Mouse (Mus musculus): ENCODE results near the gene Vti1a. TPM values are rescaled to one million over a fixed set of nuclear protein-coding genes. Genes with fewer than 3 reads are reported as not detected.

Gene Vti1a
- polyA plus RNA-seq, 1 experiment from 2014 or later, result 33.4 TPM

DNA sequence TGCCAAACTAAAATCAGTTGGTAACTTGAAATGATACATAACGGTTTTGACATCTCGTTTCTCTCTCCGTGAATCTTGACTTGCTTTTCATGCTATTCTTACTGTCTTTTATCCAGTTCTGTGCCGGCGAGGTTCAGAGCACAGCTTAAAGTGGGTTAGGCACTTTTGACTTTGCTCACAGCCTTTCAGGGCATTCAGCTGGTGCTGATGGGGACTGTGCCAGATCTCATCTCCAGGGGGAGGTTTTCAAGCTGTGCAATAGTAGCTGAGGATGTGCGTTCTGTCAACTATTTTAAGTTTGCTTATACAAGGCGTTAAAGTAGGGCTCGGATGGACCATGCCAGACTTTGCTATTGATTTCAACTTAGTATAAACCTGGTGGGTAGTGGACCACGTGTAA is 21.0 kb downstream of the Vti1a start:
- peaks cover 4% of the 10 kb centered on the region; the same call in 1 of the 2 replicates for H3K4me1 ChIP-seq (replicated peaks)
- no peak overlapping the region for H3K4me3 ChIP-seq (replicated peaks)
- no peak overlapping the region for H3K27ac ChIP-seq
- H3K4me2 ChIP-seq, result no peak overlapping the region
- WGBS, result 91% methylated on average over 9 of the region's 9 CpGs
- H3K9me3 ChIP-seq, result no peaks in the 10 kb centered on the region
- no peak for ATAC-seq (ENCODE audit: insufficient number of reproducible peaks, insufficient read depth, low FRiP score, low TSS enrichment, low read depth)
- no peaks in the 10 kb centered on the region; the same call in 1 of the 2 replicates for H3K36me3 ChIP-seq
- no peak overlapping the region for H3K9ac ChIP-seq (replicated peaks)
- no peaks in the 10 kb centered on the region for H3K27me3 ChIP-seq

DNA sequence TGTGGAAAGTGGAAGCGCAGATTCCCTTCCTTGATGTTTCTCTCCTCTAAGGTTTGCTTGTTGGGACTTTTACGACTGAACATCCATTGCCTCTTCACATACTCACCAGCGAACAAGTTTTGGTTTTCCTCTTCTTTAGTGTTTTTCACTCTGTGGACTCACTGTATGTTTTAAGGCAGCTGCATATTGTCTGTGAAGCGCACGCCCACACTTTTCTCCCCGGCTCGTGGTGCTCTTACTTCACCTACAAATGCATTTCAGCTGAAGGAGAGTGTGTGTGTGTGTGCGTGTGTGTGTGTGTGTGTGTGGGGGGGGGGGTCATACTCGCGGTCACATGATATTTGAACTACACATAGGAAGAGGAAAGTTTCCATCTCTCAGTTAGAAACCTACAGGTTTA is 21.6 kb downstream of the Vti1a start:
- H3K4me2 ChIP-seq, result no peak overlapping the region
- WGBS, result 83% methylated on average over 10 of the region's 10 CpGs
- no peak for ATAC-seq (ENCODE audit: insufficient number of reproducible peaks, insufficient read depth, low FRiP score, low TSS enrichment, low read depth)
- H3K4me3 ChIP-seq (replicated peaks), result no peak overlapping the region
- H3K36me3 ChIP-seq, result no peaks in the 10 kb centered on the region
- no peak overlapping the region for H3K27ac ChIP-seq
- H3K27me3 ChIP-seq, result no peaks in the 10 kb centered on the region
- peaks cover 4% of the 10 kb centered on the region for H3K4me1 ChIP-seq (replicated peaks)
- no peak overlapping the region for H3K9ac ChIP-seq (replicated peaks)
- H3K9me3 ChIP-seq, result no peaks in the 10 kb centered on the region

DNA sequence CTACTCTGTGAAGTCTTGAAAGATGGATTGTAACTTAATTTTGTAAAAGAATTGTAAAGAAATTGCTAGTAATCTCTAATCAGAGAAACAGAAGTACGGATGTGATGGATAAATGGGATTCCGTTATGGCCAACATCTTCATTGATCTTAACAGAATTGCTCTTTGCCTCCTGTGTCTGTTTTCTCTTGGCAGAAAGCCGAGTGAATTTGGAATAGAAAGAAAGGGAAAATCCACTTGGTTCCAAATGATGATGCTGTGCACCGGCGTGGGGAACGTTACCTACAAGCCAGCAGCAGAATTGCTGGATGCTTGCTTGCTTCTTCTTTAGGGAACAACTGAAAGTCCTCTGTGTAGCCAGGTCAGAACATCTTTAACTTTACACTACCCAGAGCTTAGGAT is 24.4 kb downstream of the Vti1a start:
- no peak for ATAC-seq (ENCODE audit: insufficient number of reproducible peaks, insufficient read depth, low FRiP score, low TSS enrichment, low read depth)

DNA sequence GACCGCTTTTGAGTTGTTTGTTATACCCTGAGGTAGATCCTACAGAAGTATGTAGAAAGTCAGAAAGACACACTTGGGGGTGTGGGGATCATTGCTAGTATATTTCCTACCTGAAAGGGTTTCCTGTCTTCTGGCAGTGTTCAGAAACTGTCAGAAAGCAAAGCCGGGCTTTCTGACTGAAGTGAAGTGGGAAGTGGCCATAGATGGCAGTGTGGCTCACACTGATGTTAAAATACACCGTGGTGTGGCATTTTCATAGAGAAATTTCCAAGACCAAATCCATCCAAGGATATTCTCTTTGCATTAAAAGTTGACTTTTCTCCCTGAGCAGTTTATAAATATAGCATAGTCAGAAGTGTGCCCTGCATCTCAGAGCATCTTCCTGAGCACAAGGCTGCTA is 25.3 kb downstream of the Vti1a start:
- H3K4me2 ChIP-seq, result no peak overlapping the region
- no peaks in the 10 kb centered on the region for H3K9me3 ChIP-seq
- H3K36me3 ChIP-seq, result no peaks in the 10 kb centered on the region
- no peak overlapping the region for H3K9ac ChIP-seq (replicated peaks)
- 79% methylated on average over 3 of the region's 3 CpGs for WGBS
- no peak for ATAC-seq (ENCODE audit: insufficient number of reproducible peaks, insufficient read depth, low FRiP score, low TSS enrichment, low read depth)
- peaks cover 4% of the 10 kb centered on the region for H3K4me1 ChIP-seq (replicated peaks)
- H3K27ac ChIP-seq, result no peak overlapping the region
- H3K27me3 ChIP-seq, result no peaks in the 10 kb centered on the region
- H3K4me3 ChIP-seq (replicated peaks), result no peak overlapping the region

More for the DNA sequence above, 24.4 kb downstream of the Vti1a start:
- Histone ChIP-seq H3K4me3 (replicated peaks) (no peak overlapping the region), H3K4me1 (replicated peaks) (peaks cover 4% of the 10 kb centered on the region), H3K27ac (no peak overlapping the region), H3K4me2 (no peak overlapping the region), H3K9me3 (no peaks in the 10 kb centered on the region), H3K36me3 (no peaks in the 10 kb centered on the region), H3K9ac (replicated peaks) (no peak overlapping the region), H3K27me3 (no peaks in the 10 kb centered on the region)
- 94% methylated on average over 6 of the region's 6 CpGs for WGBS

DNA sequence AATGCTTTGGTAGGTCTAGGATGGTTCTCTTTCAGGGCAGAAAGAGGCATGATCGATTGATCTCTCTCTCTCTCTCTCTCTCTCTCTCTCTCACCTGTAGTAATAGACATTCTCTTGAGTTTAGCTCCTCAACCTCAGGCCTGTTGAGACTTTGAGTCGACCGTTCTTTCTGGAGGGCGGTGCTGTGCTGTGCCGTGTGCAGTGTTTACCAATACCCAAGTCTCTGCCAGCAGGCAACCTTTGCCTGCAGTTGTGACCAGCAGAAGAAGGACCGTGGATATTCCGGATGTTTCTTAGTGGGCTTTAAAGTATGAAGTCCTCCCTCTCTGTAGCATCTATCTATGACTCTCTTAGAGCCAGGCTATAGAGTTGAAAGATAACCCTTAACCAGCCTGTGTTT is 26.3 kb downstream of the Vti1a start:
- Histone ChIP-seq H3K9ac (replicated peaks) (no peak overlapping the region), H3K9me3 (no peaks in the 10 kb centered on the region), H3K27me3 (no peaks in the 10 kb centered on the region), H3K27ac (no peak overlapping the region), H3K4me3 (replicated peaks) (no peak overlapping the region), H3K36me3 (no peaks in the 10 kb centered on the region), H3K4me1 (replicated peaks) (peaks cover 4% of the 10 kb centered on the region), H3K4me2 (no peak overlapping the region)
- ATAC-seq (ENCODE audit: insufficient number of reproducible peaks, insufficient read depth, low FRiP score, low TSS enrichment, low read depth), result no peak
- 92% methylated on average over 7 of the region's 7 CpGs for WGBS

DNA sequence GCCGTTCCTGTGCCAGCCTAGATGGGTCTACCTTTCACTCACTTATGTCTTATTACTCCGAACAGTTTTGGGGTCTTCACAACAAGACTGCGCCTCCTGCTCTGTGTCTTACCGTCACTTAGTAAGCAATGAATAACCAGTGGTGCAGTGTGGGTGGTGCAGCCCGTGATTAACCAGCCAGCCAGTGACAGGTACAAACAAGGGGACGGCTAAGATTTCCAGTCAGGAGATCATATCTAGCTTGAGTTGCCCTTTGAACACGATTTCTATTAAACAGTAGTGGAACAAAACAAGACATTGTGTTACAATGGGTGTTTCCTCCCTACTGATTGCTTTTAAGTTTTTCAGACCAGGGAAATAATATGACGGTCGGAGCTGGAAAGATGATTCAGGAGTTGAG is 27.2 kb downstream of the Vti1a start:
- ATAC-seq (ENCODE audit: insufficient number of reproducible peaks, insufficient read depth, low FRiP score, low TSS enrichment, low read depth), result no peak
- no peak overlapping the region for H3K4me2 ChIP-seq
- H3K27me3 ChIP-seq, result no peaks in the 10 kb centered on the region
- H3K4me3 ChIP-seq (replicated peaks), result no peak overlapping the region
- H3K4me1 ChIP-seq (replicated peaks), result peaks cover 4% of the 10 kb centered on the region
- H3K27ac ChIP-seq, result no peak overlapping the region
- no peaks in the 10 kb centered on the region for H3K9me3 ChIP-seq
- 91% methylated on average over 9 of the region's 9 CpGs for WGBS
- no peaks in the 10 kb centered on the region for H3K36me3 ChIP-seq
- no peak overlapping the region for H3K9ac ChIP-seq (replicated peaks)

DNA sequence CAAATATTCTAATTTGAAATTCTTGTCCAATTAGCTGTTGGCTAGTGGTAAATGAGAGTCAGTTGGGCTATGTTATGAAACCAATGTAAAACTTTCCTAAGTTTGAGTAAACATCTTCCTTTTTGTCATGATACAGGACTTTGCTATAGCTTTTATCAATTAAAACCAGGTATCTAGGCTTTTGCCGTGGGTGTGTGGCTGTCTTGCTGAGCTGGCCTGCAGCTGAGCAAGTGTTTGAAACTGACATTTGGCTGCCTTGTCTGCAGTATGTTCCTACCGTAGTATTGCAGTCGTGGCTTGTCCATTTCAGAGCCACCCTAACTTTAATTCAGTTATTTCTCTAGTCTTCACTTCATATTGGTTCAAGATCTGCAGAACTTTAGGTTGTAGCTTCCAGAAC is 32.1 kb downstream of the Vti1a start:
- H3K27ac ChIP-seq, result no peak overlapping the region
- no peaks in the 10 kb centered on the region for H3K9me3 ChIP-seq
- H3K4me1 ChIP-seq (replicated peaks), result peaks cover 6% of the 10 kb centered on the region
- no peaks in the 10 kb centered on the region for H3K27me3 ChIP-seq
- no peak overlapping the region for H3K4me2 ChIP-seq
- H3K9ac ChIP-seq (replicated peaks), result no peak overlapping the region
- 87% methylated on average over 3 of the region's 3 CpGs for WGBS
- ATAC-seq (ENCODE audit: insufficient number of reproducible peaks, insufficient read depth, low FRiP score, low TSS enrichment, low read depth), result no peak
- no peak overlapping the region for H3K4me3 ChIP-seq (replicated peaks)
- H3K36me3 ChIP-seq, result peaks cover 4% of the 10 kb centered on the region; the same call in 1 of the 2 replicates

DNA sequence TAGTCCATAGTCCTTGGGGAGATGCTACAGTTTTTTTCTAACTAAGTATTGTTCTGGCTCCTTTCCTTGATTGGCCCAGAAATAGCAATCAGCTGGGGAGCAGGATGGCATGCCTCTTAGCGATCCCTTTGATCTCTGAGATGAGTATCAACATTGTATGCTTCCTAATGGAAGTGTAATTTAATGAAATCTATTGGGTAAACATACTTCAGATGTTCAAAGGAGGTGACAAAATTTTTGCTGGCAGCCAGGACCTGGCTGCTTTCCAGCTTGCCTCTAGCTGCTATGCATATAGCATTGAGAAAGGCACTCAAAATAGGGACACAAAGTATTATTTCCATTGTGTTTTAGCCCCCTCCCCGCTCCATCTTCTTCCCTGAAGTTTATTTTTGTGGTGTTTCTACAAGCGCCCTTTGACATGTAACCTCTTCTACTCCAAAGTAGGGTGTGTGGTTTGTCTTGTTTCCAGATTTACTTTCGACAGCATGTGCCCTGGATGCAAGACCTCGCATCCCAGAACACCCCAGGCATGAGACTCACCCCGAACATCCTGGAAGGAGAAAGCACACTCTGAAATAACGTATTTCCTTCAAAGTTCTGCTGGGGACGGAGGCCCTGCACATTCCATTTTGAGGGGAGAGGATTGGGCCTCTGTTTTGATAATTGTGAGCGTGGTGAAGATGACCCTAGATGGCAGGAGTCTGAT is 34.7 kb downstream of the Vti1a start:
- H3K4me3 ChIP-seq (replicated peaks), result no peak overlapping the region
- no peaks in the 10 kb centered on the region for H3K9me3 ChIP-seq
- peaks cover 4% of the 10 kb centered on the region; the same call in 1 of the 2 replicates for H3K36me3 ChIP-seq
- no peak overlapping the region for H3K4me2 ChIP-seq
- H3K9ac ChIP-seq (replicated peaks), result no peak overlapping the region
- no peaks in the 10 kb centered on the region for H3K27me3 ChIP-seq
- no peak for ATAC-seq (ENCODE audit: insufficient number of reproducible peaks, insufficient read depth, low FRiP score, low TSS enrichment, low read depth)
- WGBS, result 77% methylated on average over 9 of the region's 9 CpGs
- peaks cover 6% of the 10 kb centered on the region for H3K4me1 ChIP-seq (replicated peaks)
- no peak overlapping the region for H3K27ac ChIP-seq

DNA sequence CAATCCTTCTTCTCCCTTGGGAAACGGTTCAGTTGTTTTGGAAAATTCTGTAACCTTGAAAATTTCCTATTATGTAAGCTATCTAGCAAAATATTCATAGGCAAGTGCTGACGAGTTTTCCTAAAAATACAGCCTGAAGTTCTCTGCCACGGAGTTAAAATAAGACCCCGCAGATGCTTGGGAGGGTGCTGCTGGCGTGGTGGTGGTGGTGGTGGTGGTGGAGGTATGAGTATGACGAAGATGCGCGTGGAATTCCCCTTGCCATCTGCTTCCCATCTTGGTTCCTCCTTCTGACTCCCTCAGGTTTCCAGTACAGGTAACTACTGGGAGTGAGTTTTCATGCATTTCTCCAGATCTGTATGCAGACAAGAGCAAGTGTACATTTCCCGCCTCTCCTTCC is 46.5 kb downstream of the Vti1a start:
- no peak overlapping the region for H3K9ac ChIP-seq (replicated peaks)
- H3K4me2 ChIP-seq, result no peak overlapping the region
- H3K36me3 ChIP-seq, result no peaks in the 10 kb centered on the region
- no peaks in the 10 kb centered on the region for H3K27me3 ChIP-seq
- H3K4me1 ChIP-seq (replicated peaks), result no peaks in the 10 kb centered on the region
- H3K27ac ChIP-seq, result no peak overlapping the region
- H3K4me3 ChIP-seq (replicated peaks), result no peak overlapping the region
- no peak for ATAC-seq (ENCODE audit: insufficient number of reproducible peaks, insufficient read depth, low FRiP score, low TSS enrichment, low read depth)
- no peaks in the 10 kb centered on the region for H3K9me3 ChIP-seq
- 93% methylated on average over 9 of the region's 9 CpGs for WGBS

DNA sequence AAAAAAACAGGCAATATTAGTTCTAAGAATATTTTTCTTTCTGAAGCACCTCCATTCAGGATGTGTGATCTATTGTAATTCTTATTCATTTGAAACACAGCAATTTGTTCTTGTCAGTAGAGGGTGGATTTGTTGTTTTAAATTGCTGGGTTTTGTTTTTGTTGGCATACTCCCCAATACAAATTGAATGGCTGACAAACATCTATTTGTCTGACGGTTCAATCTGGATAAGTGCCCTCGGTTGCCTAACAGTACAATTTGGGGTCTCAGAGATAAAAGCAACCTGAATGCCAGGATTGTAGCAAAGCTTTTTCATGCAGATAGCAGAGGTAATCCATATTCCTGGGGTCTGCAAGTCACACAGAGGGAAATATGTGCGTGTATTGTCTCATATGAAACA is 53.6 kb downstream of the Vti1a start:
- no peaks in the 10 kb centered on the region for H3K9me3 ChIP-seq
- H3K9ac ChIP-seq (replicated peaks), result no peak overlapping the region
- H3K4me1 ChIP-seq (replicated peaks), result peaks cover 6% of the 10 kb centered on the region; the same call in 1 of the 2 replicates
- no peak overlapping the region for H3K4me2 ChIP-seq
- H3K36me3 ChIP-seq, result no peaks in the 10 kb centered on the region
- H3K27ac ChIP-seq, result no peak overlapping the region
- ATAC-seq (ENCODE audit: insufficient number of reproducible peaks, insufficient read depth, low FRiP score, low TSS enrichment, low read depth), result no peak
- no peaks in the 10 kb centered on the region for H3K27me3 ChIP-seq
- H3K4me3 ChIP-seq (replicated peaks), result no peak overlapping the region
- 77% methylated on average over 3 of the region's 3 CpGs for whole genome bisulfite sequencing

DNA sequence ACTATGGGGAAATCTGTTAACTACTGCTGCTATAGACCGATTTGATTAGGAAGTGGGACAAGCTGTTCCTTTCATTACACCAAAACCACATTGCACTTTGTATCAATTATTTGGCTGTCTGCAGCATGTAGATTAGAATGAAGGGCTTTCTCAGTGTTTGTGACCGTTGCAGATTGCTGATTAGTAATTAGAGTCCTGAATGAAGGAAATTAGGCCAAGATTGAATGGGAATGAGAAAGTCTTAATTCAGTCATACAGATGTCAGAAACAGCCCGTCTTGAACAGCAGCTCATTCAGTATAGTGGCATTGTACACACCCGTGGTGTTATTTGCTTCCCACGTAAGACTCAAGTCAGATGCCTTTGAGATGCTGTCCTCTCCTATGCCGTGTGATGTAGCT is 60.2 kb downstream of the Vti1a start:
- 50% methylated on average over 6 of the region's 6 CpGs for WGBS
- ATAC-seq (ENCODE audit: insufficient number of reproducible peaks, insufficient read depth, low FRiP score, low TSS enrichment, low read depth), result no peak
- H3K27ac ChIP-seq, result peak overlapping the region; percentile 47; the same call in 1 of the 2 replicates

DNA sequence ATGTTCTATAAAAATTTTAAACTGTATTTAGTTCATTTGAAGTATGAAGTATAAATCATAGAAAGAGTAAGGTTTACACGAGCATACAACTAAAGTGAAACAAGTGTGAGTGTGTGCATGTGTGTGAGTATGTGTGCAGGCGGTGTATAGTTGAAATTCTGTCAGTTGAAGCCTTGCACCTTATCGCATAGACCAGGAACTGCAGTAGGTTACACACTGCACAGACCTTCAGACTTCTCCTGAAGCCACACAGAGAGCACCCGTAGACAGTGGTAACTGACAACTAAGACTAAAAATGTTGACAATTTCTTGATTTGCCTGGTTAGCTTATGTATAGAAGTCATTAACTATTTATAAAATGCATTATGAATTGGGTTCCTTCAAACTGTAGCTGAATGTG is 61.4 kb downstream of the Vti1a start:
- WGBS, result 85% methylated on average over 4 of the region's 4 CpGs
- Histone ChIP-seq H3K36me3 (no peaks in the 10 kb centered on the region), H3K9ac (replicated peaks) (no peak overlapping the region), H3K27me3 (no peaks in the 10 kb centered on the region), H3K27ac (no peak overlapping the region), H3K4me2 (no peak overlapping the region), H3K4me3 (replicated peaks) (no peak overlapping the region), H3K9me3 (no peaks in the 10 kb centered on the region), H3K4me1 (replicated peaks) (peaks cover 53% of the 10 kb centered on the region)
- no peak for ATAC-seq (ENCODE audit: insufficient number of reproducible peaks, insufficient read depth, low FRiP score, low TSS enrichment, low read depth)

More for the DNA sequence above, 60.2 kb downstream of the Vti1a start:
- Histone ChIP-seq H3K36me3 (no peaks in the 10 kb centered on the region), H3K4me1 (replicated peaks) (peaks cover 49% of the 10 kb centered on the region), H3K9ac (replicated peaks) (no peak overlapping the region), H3K4me3 (replicated peaks) (no peak overlapping the region), H3K27me3 (no peaks in the 10 kb centered on the region), H3K4me2 (no peak overlapping the region), H3K9me3 (no peaks in the 10 kb centered on the region)
